Mouse (Mus musculus): ENCODE measurements around the gene 4930438A08Rik.

The 4930438A08Rik gene

GRCm38 (mm10) chr11:58262336-58262735 is 12.3 kb upstream of the 4930438A08Rik start:
- H3K36me3 ChIP-seq (ENCODE audit: insufficient read depth, low read length): no peaks in the 10 kb centered on the region
- no peak for TF ChIP-seq CTCF (conservative IDR thresholded peaks at IDR 0.05; ENCODE audit: low read length)
- H3K4me3 ChIP-seq (replicated peaks; ENCODE audit: low read length): no peak overlapping the region
- H3K27me3 ChIP-seq (ENCODE audit: insufficient read depth, low read length): no peaks in the 10 kb centered on the region
- H3K9me3 ChIP-seq (ENCODE audit: low read length): no peaks in the 10 kb centered on the region
- H3K4me1 ChIP-seq (replicated peaks; ENCODE audit: low read depth, low read length): no peaks in the 10 kb centered on the region

GRCm38 (mm10) chr11:58263516-58263915 is 11.1 kb upstream of the 4930438A08Rik start:
- no peaks in the 10 kb centered on the region for H3K36me3 ChIP-seq (ENCODE audit: insufficient read depth, low read length)
- H3K27me3 ChIP-seq (ENCODE audit: insufficient read depth, low read length): no peaks in the 10 kb centered on the region
- H3K4me1 ChIP-seq (replicated peaks; ENCODE audit: low read depth, low read length): no peaks in the 10 kb centered on the region
- no peak overlapping the region for H3K4me3 ChIP-seq (replicated peaks; ENCODE audit: low read length)
- no peaks in the 10 kb centered on the region for H3K9me3 ChIP-seq (ENCODE audit: low read length)
- TF ChIP-seq NANOG (IDR thresholded peaks at IDR 0.05; ENCODE audit: borderline replicate concordance, low read length): no peak
- TF ChIP-seq POU5F1 (IDR thresholded peaks at IDR 0.05; ENCODE audit: borderline replicate concordance, low read length): no peak
- no peak for TF ChIP-seq CTCF (conservative IDR thresholded peaks at IDR 0.05; ENCODE audit: low read length)

GRCm38 (mm10) chr11:58264546-58264945 is 10.1 kb upstream of the 4930438A08Rik start:
- Histone ChIP-seq H3K27me3 (ENCODE audit: insufficient read depth, low read length) (no peaks in the 10 kb centered on the region), H3K36me3 (ENCODE audit: insufficient read depth, low read length) (no peaks in the 10 kb centered on the region), H3K4me3 (replicated peaks; ENCODE audit: low read length) (no peak overlapping the region), H3K4me1 (replicated peaks; ENCODE audit: low read depth, low read length) (no peaks in the 10 kb centered on the region), H3K9me3 (ENCODE audit: low read length) (no peaks in the 10 kb centered on the region)
- TF ChIP-seq NANOG (IDR thresholded peaks at IDR 0.05; ENCODE audit: borderline replicate concordance, low read length) (no peak), CTCF (conservative IDR thresholded peaks at IDR 0.05; ENCODE audit: low read length) (no peak), POU5F1 (IDR thresholded peaks at IDR 0.05; ENCODE audit: borderline replicate concordance, low read length) (no peak)

GRCm38 (mm10) chr11:58268285-58268684 is 6.3 kb upstream of the 4930438A08Rik start:
- Histone ChIP-seq H3K4me3 (replicated peaks; ENCODE audit: low read length) (no peak overlapping the region), H3K27me3 (ENCODE audit: insufficient read depth, low read length) (no peaks in the 10 kb centered on the region), H3K9me3 (ENCODE audit: low read length) (no peaks in the 10 kb centered on the region), H3K36me3 (ENCODE audit: insufficient read depth, low read length) (no peaks in the 10 kb centered on the region), H3K4me1 (replicated peaks; ENCODE audit: low read depth, low read length) (no peaks in the 10 kb centered on the region)
- TF ChIP-seq POU5F1 (IDR thresholded peaks at IDR 0.05; ENCODE audit: borderline replicate concordance, low read length) (no peak), CTCF (conservative IDR thresholded peaks at IDR 0.05; ENCODE audit: low read length) (no peak), NANOG (IDR thresholded peaks at IDR 0.05; ENCODE audit: borderline replicate concordance, low read length) (no peak)

- Histone ChIP-seq H3K4me1 (replicated peaks; ENCODE audit: low read depth, low read length) (no peaks in the 10 kb centered on the region), H3K4me3 (replicated peaks; ENCODE audit: low read length) (no peak overlapping the region), H3K9me3 (ENCODE audit: low read length) (no peaks in the 10 kb centered on the region), H3K36me3 (ENCODE audit: insufficient read depth, low read length) (no peaks in the 10 kb centered on the region), H3K27me3 (ENCODE audit: insufficient read depth, low read length) (no peaks in the 10 kb centered on the region)
- TF ChIP-seq CTCF (conservative IDR thresholded peaks at IDR 0.05; ENCODE audit: low read length) (no peak), POU5F1 (IDR thresholded peaks at IDR 0.05; ENCODE audit: borderline replicate concordance, low read length) (no peak), NANOG (IDR thresholded peaks at IDR 0.05; ENCODE audit: borderline replicate concordance, low read length) (no peak)
These were observed 1.2 kb downstream of the 4930438A08Rik start for GRCm38 (mm10) chr11:58275756-58276155.

GRCm38 (mm10) chr11:58281970-58282496 is 7.4 kb downstream of the 4930438A08Rik start:
- no peaks in the 10 kb centered on the region for H3K27me3 ChIP-seq (ENCODE audit: insufficient read depth, low read length)
- no peaks in the 10 kb centered on the region for H3K9me3 ChIP-seq (ENCODE audit: low read length)
- H3K36me3 ChIP-seq (ENCODE audit: insufficient read depth, low read length): no peaks in the 10 kb centered on the region
- no peak for TF ChIP-seq CTCF (conservative IDR thresholded peaks at IDR 0.05; ENCODE audit: low read length)
- no peak for TF ChIP-seq NANOG (IDR thresholded peaks at IDR 0.05; ENCODE audit: borderline replicate concordance, low read length)
- TF ChIP-seq POU5F1 (IDR thresholded peaks at IDR 0.05; ENCODE audit: borderline replicate concordance, low read length): no peak
- no peak overlapping the region for H3K4me3 ChIP-seq (replicated peaks; ENCODE audit: low read length)
- no peaks in the 10 kb centered on the region for H3K4me1 ChIP-seq (replicated peaks; ENCODE audit: low read depth, low read length)

GRCm38 (mm10) chr11:58282518-58282917 is 7.9 kb downstream of the 4930438A08Rik start:
- Histone ChIP-seq H3K4me1 (replicated peaks; ENCODE audit: low read depth, low read length) (no peaks in the 10 kb centered on the region), H3K9me3 (ENCODE audit: low read length) (no peaks in the 10 kb centered on the region), H3K36me3 (ENCODE audit: insufficient read depth, low read length) (no peaks in the 10 kb centered on the region), H3K4me3 (replicated peaks; ENCODE audit: low read length) (no peak overlapping the region), H3K27me3 (ENCODE audit: insufficient read depth, low read length) (no peaks in the 10 kb centered on the region)
- no peak for TF ChIP-seq NANOG (IDR thresholded peaks at IDR 0.05; ENCODE audit: borderline replicate concordance, low read length)
- TF ChIP-seq POU5F1 (IDR thresholded peaks at IDR 0.05; ENCODE audit: borderline replicate concordance, low read length): no peak
- TF ChIP-seq CTCF (conservative IDR thresholded peaks at IDR 0.05; ENCODE audit: low read length): no peak

- peaks cover 13% of the 10 kb centered on the region for H3K9me3 ChIP-seq (ENCODE audit: low read length)
- 0 out of 2 replicates have a peak, but pooled peaks cover 5% of the 10 kb centered on the region for H3K27me3 ChIP-seq (ENCODE audit: insufficient read depth, low read length)
- TF ChIP-seq NANOG (IDR thresholded peaks at IDR 0.05; ENCODE audit: borderline replicate concordance, low read length) (no peak), POU5F1 (IDR thresholded peaks at IDR 0.05; ENCODE audit: borderline replicate concordance, low read length) (no peak), CTCF (conservative IDR thresholded peaks at IDR 0.05; ENCODE audit: low read length) (no peak)
- H3K36me3 ChIP-seq (ENCODE audit: insufficient read depth, low read length): no peaks in the 10 kb centered on the region
- H3K4me3 ChIP-seq (replicated peaks; ENCODE audit: low read length): no peak overlapping the region
- no peaks in the 10 kb centered on the region for H3K4me1 ChIP-seq (replicated peaks; ENCODE audit: low read depth, low read length)
These were observed 15.5 kb downstream of the 4930438A08Rik start for GRCm38 (mm10) chr11:58289992-58290682.

- no peaks in the 10 kb centered on the region for H3K36me3 ChIP-seq (ENCODE audit: insufficient read depth, low read length)
- no peaks in the 10 kb centered on the region for H3K4me1 ChIP-seq (replicated peaks; ENCODE audit: low read depth, low read length)
- no peak overlapping the region for H3K4me3 ChIP-seq (replicated peaks; ENCODE audit: low read length)
- peaks cover 13% of the 10 kb centered on the region for H3K9me3 ChIP-seq (ENCODE audit: low read length)
- H3K27me3 ChIP-seq (ENCODE audit: insufficient read depth, low read length): 0 out of 2 replicates have a peak, but pooled peaks cover 5% of the 10 kb centered on the region
- no peak for TF ChIP-seq CTCF (conservative IDR thresholded peaks at IDR 0.05; ENCODE audit: low read length)
- no peak for TF ChIP-seq POU5F1 (IDR thresholded peaks at IDR 0.05; ENCODE audit: borderline replicate concordance, low read length)
- no peak for TF ChIP-seq NANOG (IDR thresholded peaks at IDR 0.05; ENCODE audit: borderline replicate concordance, low read length)
These were observed 16.2 kb downstream of the 4930438A08Rik start for GRCm38 (mm10) chr11:58290812-58291211.
